In the genomic region with DNA sequence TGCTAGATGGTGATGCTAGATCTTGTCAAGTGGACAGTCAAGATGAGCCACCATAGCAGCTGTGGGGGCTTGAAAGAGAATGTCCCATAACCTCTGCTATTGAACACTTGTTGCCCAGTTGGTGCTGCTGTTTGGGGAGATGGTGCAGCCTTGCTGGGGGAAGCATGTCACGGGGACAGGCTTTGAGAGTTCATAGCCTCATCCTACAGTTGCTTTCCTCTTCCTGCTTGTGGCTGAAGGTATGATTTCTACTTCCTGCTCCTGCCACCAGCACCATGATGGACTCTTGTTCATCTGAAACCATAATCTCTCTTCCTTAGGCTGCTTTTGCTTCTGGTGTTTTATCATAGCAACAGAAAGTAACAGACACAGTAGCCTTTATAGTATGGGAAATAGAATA, we compare ENCODE assay signal across 17 mouse cellular contexts.
"Had no signal": no experiment of that assay in that cellular context is flagged by ENCODE, and none has a peak within 500 bp of the region (broad histone marks: within the 10 kb centered on the region; RNA-seq: fewer than 3 reads in every experiment).

No protein-coding gene starts in this region.

- ATAC-seq: midbrain, embryonic 16.5 days had no signal

- H3K27me3 ChIP-seq: liver, embryonic 15.5 days; midbrain, embryonic 12.5 days; neural tube, embryonic 13.5 days; neural tube, embryonic 15.5 days had no signal

- H3K4me3 ChIP-seq: liver, embryonic 15.5 days; midbrain, embryonic 10.5 days; midbrain, embryonic 12.5 days; myocyte; neural tube, embryonic 13.5 days; neural tube, embryonic 15.5 days had no signal

- H3K9me3 ChIP-seq: liver, embryonic 15.5 days; midbrain, embryonic 10.5 days; midbrain, embryonic 12.5 days; neural tube, embryonic 13.5 days; neural tube, embryonic 15.5 days had no signal

- H3K4me2 ChIP-seq: liver, embryonic 15.5 days; lung, embryonic 14.5 days; midbrain, embryonic 12.5 days; neural tube, embryonic 13.5 days; neural tube, embryonic 15.5 days had no signal

- H3K9ac ChIP-seq: liver, embryonic 15.5 days; lung, embryonic 14.5 days; midbrain, embryonic 12.5 days; neural tube, embryonic 13.5 days; neural tube, embryonic 15.5 days had no signal

- H3K4me1 ChIP-seq: midbrain, embryonic 10.5 days; midbrain, embryonic 12.5 days; neural tube, embryonic 13.5 days; neural tube, embryonic 15.5 days had no signal

- DNase-seq: lung, adult 18-20 months; lung, embryonic 14.5 days; lung, postnatal 10 days; lung, postnatal 4 days; midbrain, embryonic 14.5 days; right cerebral cortex, postnatal 14 days; spleen, adult 18-20 months; thymus, adult 18-20 months; thymus, postnatal 14 days; thymus, postnatal 36 days had no signal

- H3K27ac ChIP-seq: liver, embryonic 15.5 days; midbrain, embryonic 10.5 days; midbrain, embryonic 12.5 days; neural tube, embryonic 13.5 days; neural tube, embryonic 15.5 days had no signal
